Mouse (Mus musculus): Measurements from ENCODE around the gene Gm45062. TPM values are rescaled to one million over a fixed set of nuclear protein-coding genes. Genes with fewer than 3 reads are reported as not detected.

The Gm45062 gene
- polyA plus RNA-seq, 2 experiments from 2014 or later: 57.3 to 62.9 TPM

DNA sequence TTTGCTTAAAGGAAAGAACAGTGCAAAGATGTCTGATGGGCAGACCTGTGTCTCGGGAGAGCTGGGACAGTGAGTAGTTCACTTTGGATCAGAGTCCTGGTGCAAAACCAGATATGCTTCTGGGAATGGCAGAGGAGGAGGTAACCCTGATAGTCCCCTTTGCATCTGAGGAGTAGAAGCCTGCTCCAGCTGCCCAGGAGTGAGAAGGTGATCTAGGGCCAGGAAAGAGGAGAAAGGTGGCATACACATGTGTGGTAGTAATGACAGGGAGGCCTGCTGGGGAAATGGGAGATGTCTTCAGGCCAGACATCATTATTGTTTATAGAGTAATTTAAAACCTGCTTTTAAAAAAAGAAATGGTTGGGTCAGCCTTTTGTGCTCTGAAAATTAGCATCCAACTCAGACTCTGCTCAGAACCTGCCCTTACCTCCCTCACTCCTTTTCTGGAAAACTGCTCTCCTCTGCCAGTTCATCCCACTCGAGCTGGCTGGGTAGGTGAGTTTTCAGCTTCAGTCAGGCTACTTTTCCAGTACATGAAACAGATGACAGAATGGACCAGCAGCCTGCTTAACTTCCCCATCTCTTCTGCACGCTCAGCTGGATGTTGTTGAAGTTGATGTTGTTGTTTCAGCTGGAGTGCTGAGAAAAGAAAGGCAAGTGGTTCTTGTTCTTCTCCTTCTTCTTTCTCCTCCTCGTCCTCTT, 160.4 kb downstream of the Gm45062 start:
- no peak for ATAC-seq

GRCm38 (mm10) chr6:8420187-8420503, 160.9 kb downstream of the Gm45062 start:
- no peak for ATAC-seq

DNA sequence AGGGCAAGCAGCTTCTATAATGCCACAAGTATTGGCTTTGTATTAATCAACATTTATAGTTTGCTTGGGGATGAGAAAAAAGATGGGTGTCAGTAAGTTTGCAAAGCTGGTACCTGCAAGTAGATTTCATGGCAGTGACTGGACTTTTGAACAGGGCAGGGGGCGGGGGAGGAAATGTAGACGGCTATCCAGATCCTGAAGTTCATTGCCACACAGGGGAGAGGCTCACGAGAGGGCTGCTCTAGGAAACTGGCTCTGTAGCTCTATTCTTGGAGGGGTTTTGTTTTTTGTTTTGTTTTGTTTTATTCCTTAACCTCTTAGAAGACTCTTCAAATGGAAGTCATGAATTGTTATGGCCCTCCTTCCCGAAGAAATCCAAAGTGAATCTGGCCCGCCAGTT, 162.2 kb downstream of the Gm45062 start:
- no peak for ATAC-seq

GRCm38 (mm10) chr6:8421959-8422581, 162.8 kb downstream of the Gm45062 start:
- ATAC-seq: no peak

- ATAC-seq: no peak
Observed at GRCm38 (mm10) chr6:8423142-8423541, 163.9 kb downstream of the Gm45062 start.

DNA sequence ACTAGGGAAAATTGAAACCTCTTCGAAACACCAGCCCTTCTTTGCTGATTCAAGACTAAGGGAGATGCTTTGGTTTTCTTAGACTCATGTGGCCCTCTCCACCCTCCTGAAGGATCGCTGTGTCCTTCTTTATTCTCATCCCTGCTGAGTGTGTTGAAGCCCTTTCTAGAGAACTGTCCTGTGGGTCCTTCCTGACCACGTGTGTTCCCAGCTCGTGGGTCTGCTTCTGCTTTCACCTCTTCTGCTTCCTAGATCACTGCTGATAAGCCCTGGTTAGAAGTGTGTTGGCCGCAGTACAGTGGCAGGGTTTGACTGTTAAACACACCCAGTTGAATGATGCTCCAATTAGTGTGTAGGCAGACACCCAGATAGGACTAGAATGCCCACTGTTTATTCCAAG, 168.4 kb downstream of the Gm45062 start:
- ATAC-seq: no peak

- ATAC-seq: no peak
Observed at GRCm38 (mm10) chr6:8430610-8431234, 171.5 kb downstream of the Gm45062 start.

- no peak for ATAC-seq
Observed at GRCm38 (mm10) chr6:8433179-8433578, 173.9 kb downstream of the Gm45062 start.

DNA sequence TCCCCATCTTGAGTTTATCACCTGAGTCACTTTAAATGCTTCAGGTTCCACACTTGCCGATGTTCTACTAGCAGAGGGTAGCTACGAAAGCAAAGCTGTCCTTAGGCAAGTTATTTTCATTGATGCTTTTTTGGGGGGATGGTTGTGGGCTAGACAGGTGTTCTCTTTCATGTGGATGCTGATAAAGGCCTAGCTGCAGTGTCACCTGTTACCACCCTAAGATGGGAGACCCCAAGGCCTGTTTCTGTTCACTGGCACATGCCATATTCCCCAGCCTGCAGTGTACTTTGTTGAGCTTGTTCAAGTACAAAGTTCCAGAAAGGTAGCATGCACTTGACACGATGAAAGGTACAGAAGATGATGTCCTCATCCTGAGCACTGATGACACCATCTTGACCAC, 178.7 kb downstream of the Gm45062 start:
- no peak for ATAC-seq

GRCm38 (mm10) chr6:8441814-8442213, 182.6 kb downstream of the Gm45062 start:
- no peak for ATAC-seq

DNA sequence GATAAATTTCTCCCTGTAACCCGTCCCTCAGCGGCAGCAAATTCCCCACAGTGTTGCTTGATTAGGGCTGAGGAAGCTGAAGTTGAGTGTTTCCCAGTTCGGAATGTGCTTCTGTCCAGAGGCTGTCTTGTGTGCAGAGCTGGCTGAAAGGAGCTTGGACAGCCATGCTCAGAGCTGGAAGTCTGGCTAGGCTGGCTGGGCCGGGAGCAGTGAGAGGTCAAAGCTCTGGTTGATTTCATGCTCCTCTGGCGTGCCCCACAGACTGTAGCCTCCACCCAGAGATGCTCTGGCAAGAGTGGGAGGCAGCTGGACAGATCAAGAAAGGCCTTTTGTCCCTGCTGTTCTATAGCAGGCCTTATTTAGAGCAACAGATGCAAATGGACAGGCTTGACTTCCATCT, 187.5 kb downstream of the Gm45062 start:
- no peak for ATAC-seq

- ATAC-seq: no peak
Observed at GRCm38 (mm10) chr6:8455599-8455998, 196.3 kb downstream of the Gm45062 start.

GRCm38 (mm10) chr6:8458596-8458995, 199.3 kb downstream of the Gm45062 start:
- ATAC-seq: no peak

GRCm38 (mm10) chr6:8462447-8462846, 203.2 kb downstream of the Gm45062 start:
- no peak for ATAC-seq

DNA sequence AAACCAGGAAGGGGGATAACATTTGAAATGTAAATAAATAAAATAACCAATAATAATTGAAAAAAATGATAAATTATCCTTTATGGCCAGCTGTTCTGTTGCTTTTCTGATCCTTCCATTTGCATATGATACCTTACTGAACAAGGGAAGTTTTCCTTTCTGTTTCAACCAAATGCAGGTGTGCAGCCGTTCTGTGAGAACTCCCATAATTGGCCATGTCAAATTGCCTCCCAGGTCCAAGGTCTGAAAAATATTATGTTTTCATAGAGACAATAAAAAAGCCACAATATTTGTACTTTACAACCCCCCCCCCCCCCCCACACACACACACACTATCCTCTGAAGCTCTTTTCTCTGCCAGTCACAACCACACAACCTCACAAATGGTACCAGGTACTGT, 206.1 kb downstream of the Gm45062 start:
- ATAC-seq: no peak

- no peak for ATAC-seq
Observed at GRCm38 (mm10) chr6:8465985-8466384, 206.7 kb downstream of the Gm45062 start.

DNA sequence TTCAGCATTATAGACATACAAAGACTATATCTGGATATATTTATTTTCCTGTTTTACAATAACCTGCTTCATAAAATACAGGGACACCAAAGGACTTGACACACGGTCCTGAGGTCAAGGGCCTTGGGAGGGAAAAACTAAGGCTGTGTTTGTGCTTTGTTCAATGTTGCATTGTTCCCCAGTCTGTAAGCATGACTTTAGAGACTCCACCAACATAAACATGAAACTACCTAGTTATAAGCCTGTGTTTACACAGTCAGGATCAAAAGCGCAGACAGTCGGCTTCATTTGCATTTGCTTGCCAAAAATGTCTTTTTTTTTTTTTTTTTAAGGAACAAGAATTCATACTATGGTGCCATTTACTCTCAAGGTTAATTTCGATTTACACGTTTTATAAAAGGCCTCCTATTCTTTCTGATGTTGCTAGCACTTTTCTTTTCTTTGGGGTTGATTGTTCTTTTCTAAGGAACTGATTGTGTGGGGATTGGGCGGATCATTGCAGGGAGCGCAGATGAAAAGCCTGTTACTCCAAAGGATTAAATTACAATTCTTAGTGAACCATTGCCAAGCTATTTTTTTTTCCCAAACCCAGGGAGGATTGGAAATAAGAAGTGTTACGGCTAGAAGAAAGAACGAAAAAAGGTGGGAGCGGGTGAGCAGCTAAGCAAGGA, 208.6 kb downstream of the Gm45062 start:
- ATAC-seq: no peak

DNA sequence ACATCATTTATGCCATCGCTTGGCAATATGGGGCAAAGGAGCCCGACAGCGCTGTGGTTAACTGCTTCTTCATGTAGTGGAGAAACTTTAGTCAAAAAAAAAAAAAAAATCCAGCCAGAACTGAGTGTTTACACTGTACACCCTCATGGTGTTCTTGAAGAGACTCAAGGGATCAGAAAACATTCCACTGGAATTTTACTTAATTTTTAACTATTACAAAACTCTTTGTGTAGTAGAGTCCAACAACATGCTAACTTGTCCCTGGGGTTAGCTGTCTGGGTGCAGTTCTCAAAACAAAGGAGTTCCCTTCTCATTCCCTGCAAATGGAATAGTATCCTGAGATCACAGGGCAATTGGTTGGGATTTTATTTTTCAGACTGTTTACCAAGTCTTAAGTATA, 210.7 kb downstream of the Gm45062 start:
- ATAC-seq: no peak

- ATAC-seq: no peak
Observed at GRCm38 (mm10) chr6:8472125-8472524, 212.9 kb downstream of the Gm45062 start.

GRCm38 (mm10) chr6:8472915-8473314, 213.7 kb downstream of the Gm45062 start:
- no peak for ATAC-seq

- no peak for ATAC-seq
Observed at GRCm38 (mm10) chr6:8473498-8473897, 214.2 kb downstream of the Gm45062 start.

- ATAC-seq: no peak
Observed at GRCm38 (mm10) chr6:8474316-8474715, 215.1 kb downstream of the Gm45062 start.

- ATAC-seq: no peak
Observed at GRCm38 (mm10) chr6:8474820-8475219, 215.6 kb downstream of the Gm45062 start.

DNA sequence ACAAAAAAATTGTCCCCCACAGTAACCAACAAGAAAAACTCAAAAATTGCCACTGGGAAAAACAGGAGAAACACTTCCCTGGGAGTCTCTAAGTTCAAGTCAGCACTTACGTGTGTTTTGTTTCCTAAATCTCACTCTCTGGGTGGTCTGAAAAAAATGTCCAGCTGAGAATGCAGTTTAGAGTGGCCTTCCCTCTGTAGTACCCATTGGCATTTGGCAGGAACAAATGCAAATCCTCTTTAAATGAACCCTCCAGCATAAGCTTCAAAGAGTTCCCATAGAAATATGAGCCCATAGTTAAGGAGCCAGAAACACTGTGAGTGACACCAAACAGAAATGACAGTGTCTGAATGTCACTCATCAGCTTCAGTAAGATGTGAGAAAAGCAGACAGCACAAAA, 219.9 kb downstream of the Gm45062 start:
- no peak for ATAC-seq
